Comparison of ENCODE assay signal across 21 mouse cellular contexts in the genomic region with DNA sequence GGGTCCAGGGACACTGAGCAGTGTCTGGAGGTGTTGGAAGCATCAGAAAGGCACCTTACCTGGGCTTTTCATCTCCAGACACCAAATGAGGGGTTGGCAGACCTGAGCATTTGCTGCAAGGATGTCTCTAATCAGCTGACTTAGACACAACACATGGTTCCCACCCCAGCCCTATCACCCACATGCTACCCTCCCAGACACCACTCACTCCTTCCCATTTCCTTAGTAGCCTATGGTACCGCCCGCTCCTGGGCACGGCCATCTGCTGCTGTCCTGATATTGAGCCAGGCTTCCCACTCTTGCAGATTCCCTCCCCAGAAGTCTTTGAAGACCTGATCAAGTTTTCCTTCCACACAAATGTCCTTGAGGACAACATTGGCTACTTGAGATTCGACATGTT. TPM values are rescaled to one million over a fixed set of nuclear protein-coding genes. Genes with fewer than 3 reads are reported as not detected.
"Had no signal": no experiment of that assay in that cellular context is flagged by ENCODE, and none has a peak within 500 bp of the region (broad histone marks: within the 10 kb centered on the region; RNA-seq: fewer than 3 reads in every experiment).

No protein-coding gene starts in this region.

- DNase-seq: gastrocnemius, adult 2 months; gastrocnemius, postnatal 10 days; gastrocnemius, postnatal 25 days; heart, adult 2 months; heart, postnatal 14 days; heart, postnatal 4 days; kidney, adult 18-20 months; kidney, adult 8-10 months; kidney, postnatal 10 days; kidney, postnatal 25 days; kidney, postnatal 4 days; liver; liver, embryonic 13.5 days had no signal

RNA-seq across cellular contexts. Expression of gene Rbp3, which starts 4.4 kb away (rescaled TPM):
- total RNA-seq: gastrocnemius, adult 2 months; gastrocnemius, postnatal 10 days; gastrocnemius, postnatal 25 days; gastrocnemius, postnatal 4 days; granulocyte monocyte progenitor cell, adult 5-6 weeks; heart, adult 2 months; heart, postnatal 14 days; heart, postnatal 4 days; layer of hippocampus, adult 2 months; layer of hippocampus, postnatal 10 days; layer of hippocampus, postnatal 25 days had no signal

RNA-seq across cellular contexts. Expression of gene Gdf2, which starts 17.3 kb away (rescaled TPM):
- total RNA-seq: gastrocnemius, adult 2 months; gastrocnemius, postnatal 10 days; gastrocnemius, postnatal 25 days; gastrocnemius, postnatal 4 days; granulocyte monocyte progenitor cell, adult 5-6 weeks; layer of hippocampus, adult 2 months; layer of hippocampus, postnatal 10 days; layer of hippocampus, postnatal 25 days; left cerebral cortex, adult 8-10 months; left cerebral cortex, postnatal 10 days; left cerebral cortex, postnatal 25 days had no signal

RNA-seq across cellular contexts. Expression of gene Zfp488, which starts 20.4 kb away (rescaled TPM):
- total RNA-seq: gastrocnemius, adult 2 months; gastrocnemius, postnatal 25 days; granulocyte monocyte progenitor cell, adult 5-6 weeks; heart, adult 2 months; heart, postnatal 14 days; heart, postnatal 4 days had no signal

RNA-seq across cellular contexts. Expression of gene Gdf10, which starts 34.8 kb away (rescaled TPM):
- total RNA-seq: granulocyte monocyte progenitor cell, adult 5-6 weeks had no signal

RNA-seq across cellular contexts. Expression of gene Gm30083, which starts 56.8 kb away (rescaled TPM):
- total RNA-seq: gastrocnemius, adult 2 months; gastrocnemius, postnatal 10 days; gastrocnemius, postnatal 25 days; gastrocnemius, postnatal 4 days; granulocyte monocyte progenitor cell, adult 5-6 weeks; heart, adult 2 months; heart, postnatal 14 days; heart, postnatal 4 days; layer of hippocampus, adult 2 months; layer of hippocampus, postnatal 10 days; layer of hippocampus, postnatal 25 days; left cerebral cortex, adult 8-10 months; left cerebral cortex, postnatal 10 days; left cerebral cortex, postnatal 25 days had no signal
